24 mouse cellular contexts compared by ENCODE assay signal in genomic region chr4:138934456-138935145, GRCm38 (mm10). TPM values are rescaled to one million over a fixed set of nuclear protein-coding genes. Genes with fewer than 3 reads are reported as not detected.
DNase-seq lines count a peak whose midpoint lies in the region; TF ChIP-seq lines count a peak whose summit lies in the region.
"Had no signal": no experiment of that assay in that cellular context is flagged by ENCODE, and none has a peak within 500 bp of the region (broad histone marks: within the 10 kb centered on the region; RNA-seq: fewer than 3 reads in every experiment).

No protein-coding gene starts in this region.

- H3K27ac ChIP-seq in small intestine, adult 2 months (ENCODE audit: insufficient read depth, low read depth, low read length), result peak overlapping the region; percentile 40; the same call in 1 of the 2 replicates

- DNase-seq in cerebellum, postnatal 10 days, result peak; percentile 55 to 59
- no peak for DNase-seq in cerebellum, adult 9-11 months
- DNase-seq in cerebellum, postnatal 14 days, result peak; percentile 37 to 48
- no peak for DNase-seq in cerebellum, adult 18-20 months
- peak; percentile 71 for DNase-seq in testis, postnatal 14 days (ENCODE audit: low spot score)
- no peak for DNase-seq in testis, postnatal 10 days (ENCODE audit: low spot score)
- DNase-seq in spleen, adult 18-20 months, result no peak
- DNase-seq: adrenal gland, adult 2 months; adrenal gland, adult 8-10 months; adrenal gland, postnatal 10 days; adrenal gland, postnatal 14 days; adrenal gland, postnatal 25 days; adrenal gland, postnatal 36 days; B cell, adult 2 months; cerebellum, adult 11 months; cerebellum, adult 11-12 months had no signal

- no peak for TF ChIP-seq CTCF in small intestine, adult 2 months (IDR thresholded peaks at IDR 0.05; ENCODE audit: extremely low read depth, insufficient read length, insufficient replicate concordance, low read depth, low read length)

- H3K27me3 ChIP-seq in small intestine, adult 2 months (ENCODE audit: control insufficient read depth, insufficient read depth, low read length), result no peaks in the 10 kb centered on the region
- H3K27me3 ChIP-seq: CH12.LX, Patski had no signal

- peaks cover 27% of the 10 kb centered on the region for H3K4me1 ChIP-seq in small intestine, adult 2 months (ENCODE audit: control insufficient read depth, insufficient read depth, insufficient read length, low read length)

- 86% methylated on average over 11 of the region's 11 CpGs for WGBS in small intestine, adult 2 months

- no peak overlapping the region for H3K4me3 ChIP-seq in small intestine, adult 2 months (ENCODE audit: low read depth, low read length)

- TF ChIP-seq POLR2A in small intestine, adult 2 months (IDR thresholded peaks at IDR 0.05; ENCODE audit: low read depth, low read length), result no peak

- H3K36me3 ChIP-seq in small intestine, adult 2 months (ENCODE audit: control insufficient read depth, insufficient read depth, low read length), result no peaks in the 10 kb centered on the region
- H3K36me3 ChIP-seq: G1E had no signal

RNA-seq across cellular contexts. Expression of gene Otud3, which starts 20.9 kb away (rescaled TPM):
- polyA plus RNA-seq in small intestine, adult 2 months (2012; rRNA removed), result 7.4 and 10.3 TPM in 2 replicates

RNA-seq across cellular contexts. Expression of gene Rnf186, which starts 32.3 kb away (rescaled TPM):
- polyA plus RNA-seq in small intestine, adult 2 months (2012; rRNA removed), result 309 and 461 TPM in 2 replicates
- polyA plus RNA-seq: activated CD4-positive, CD25-positive, alpha-beta regulatory T cell, adult 4 months; brain, embryonic 14.5 days; C2C12; CD4-positive, CD25-positive, alpha-beta regulatory T cell, adult 4 months; G1E; Patski had no signal

RNA-seq across cellular contexts. Expression of gene Tmco4, which starts 38.1 kb away (rescaled TPM):
- 23.2 and 34.2 TPM in 2 replicates for polyA plus RNA-seq in small intestine, adult 2 months (2012; rRNA removed)

RNA-seq across cellular contexts. Expression of gene Pla2g2e, which starts 56.9 kb away (rescaled TPM):
- 0.16 and 0.67 TPM in 2 replicates for polyA plus RNA-seq in small intestine, adult 2 months (2012; rRNA removed)
- polyA plus RNA-seq: activated CD4-positive, CD25-positive, alpha-beta regulatory T cell, adult 4 months; brain, embryonic 14.5 days; CD4-positive, CD25-positive, alpha-beta regulatory T cell, adult 4 months; Patski had no signal

Comparison
In these comparisons a context has a peak if more than half of its experiments do, and no peak if none do; other contexts are left out.
1. DNase-seq: peak in cerebellum, postnatal 10 days (2 of 2), cerebellum, postnatal 14 days (2 of 2) and testis, postnatal 14 days (single experiment); none in cerebellum, adult 9-11 months (single experiment), cerebellum, adult 18-20 months (0 of 2), testis, postnatal 10 days (single experiment) and spleen, adult 18-20 months (0 of 2).